Mouse (Mus musculus): ENCODE results near the gene Taf4.

DNA sequence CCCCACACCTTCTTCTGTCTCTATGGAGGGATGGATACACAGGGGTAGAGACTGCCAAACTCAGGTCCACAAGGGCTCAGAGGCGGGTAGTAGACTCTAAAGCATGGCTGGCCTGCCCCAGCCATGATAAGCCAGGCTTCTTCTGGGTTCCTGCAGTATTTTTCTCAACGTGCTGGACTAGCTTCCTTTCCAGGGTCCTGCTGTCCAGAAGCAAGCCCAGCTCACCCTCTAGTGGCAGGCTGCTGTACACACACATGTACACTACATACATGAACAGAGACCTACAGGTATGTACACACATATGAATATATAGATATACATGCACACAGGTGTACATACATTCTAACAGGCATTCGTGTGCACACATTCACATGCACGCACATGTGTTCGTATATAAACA, 103.7 kb downstream of the Taf4 start:
- TF ChIP-seq CTCF (IDR thresholded peaks at IDR 0.05 in 2 of 3, conservative IDR thresholded peaks at IDR 0.05 in 1 of 3; ENCODE audit: control insufficient read depth in 1 of 3, insufficient read depth in 1 of 3, low read depth in 2 of 3, low read length in 3 of 3, poor library complexity in 1 of 3, severe bottlenecking in 1 of 3) = peak in 2 of 3 experiments; percentile 26 to 41; a peak in 4 of 6 replicates
- no peak for TF ChIP-seq MEF2A (IDR thresholded peaks at IDR 0.05; ENCODE audit: extremely low read depth, insufficient replicate concordance, low read depth, low read length, poor library complexity, severe bottlenecking)
- TF ChIP-seq POLR2AphosphoS2 (IDR thresholded peaks at IDR 0.05; ENCODE audit: low read length) = no peak
